Mouse (Mus musculus) liver, adult 2 months (tissue): Measurements from ENCODE around the gene Ntn5. TPM values are rescaled to one million over a fixed set of nuclear protein-coding genes. Genes with fewer than 3 reads are reported as not detected.

Source experiments
- DNase-seq: peaks from one replicate; pipeline ENCODE4 v3.0.0-alpha.2; 2011; ENCODE audit warnings: low read depth, low spot score; ENCODE audit errors: extremely low read depth
- H3K27ac ChIP-seq: fragments of 200-500 bp; replicated peaks from 2 replicates; pipeline ENCODE4 v1.5.1; 2012; ENCODE audit warnings: low read depth, mild to moderate bottlenecking, control low read depth, inconsistent platforms, low read length; ENCODE audit not compliant: insufficient read depth
- H3K27me3 ChIP-seq: fragments of 200-500 bp; 2 replicates; pipeline ENCODE4 v1.6.1; 2012; ENCODE audit warnings: mild to moderate bottlenecking, moderate library complexity, low read length, inconsistent platforms; ENCODE audit not compliant: control insufficient read depth, insufficient read depth
- H3K36me3 ChIP-seq: fragments of 200-500 bp; 2 replicates; pipeline ENCODE4 v1.6.1; 2012; ENCODE audit warnings: low read length, inconsistent platforms; ENCODE audit not compliant: control insufficient read depth, insufficient read depth
- H3K4me1 ChIP-seq: fragments of 200-500 bp; 2 replicates; pipeline ENCODE4 v1.6.1; 2011; ENCODE audit warnings: low read length; ENCODE audit not compliant: control insufficient read depth, insufficient read depth
- H3K4me3 ChIP-seq: fragments of 200-500 bp; 2 replicates; pipeline ENCODE4 v1.5.1; 2011; ENCODE audit warnings: low read depth, mild to moderate bottlenecking, control low read depth, low read length, moderate library complexity; ENCODE audit not compliant: insufficient read depth
- H3K79me2 ChIP-seq: fragments of 200-500 bp; 2 replicates; pipeline ENCODE4 v1.6.1; 2012; ENCODE audit warnings: inconsistent platforms, mild to moderate bottlenecking, low read length, moderate library complexity; ENCODE audit not compliant: control insufficient read depth, insufficient read depth
- H3K9ac ChIP-seq: fragments of 200-500 bp; 2 replicates; pipeline ENCODE4 v1.6.1; 2012; ENCODE audit warnings: low read depth, mild to moderate bottlenecking, control low read depth, inconsistent platforms, low read length
- CTCF ChIP-seq: fragments of 200-500 bp; IDR thresholded peaks from 2 replicates; pipeline ENCODE4 v1.5.1; 2011; ENCODE audit warnings: low read depth, low read length, control low read depth
- POLR2A ChIP-seq: fragments of 200-500 bp; IDR thresholded peaks from 2 replicates; pipeline ENCODE4 v1.6.1; 2011; ENCODE audit warnings: low read length, control low read depth; ENCODE audit not compliant: insufficient read depth; ENCODE audit errors: extremely low read depth
- WGBS: fragments of 180-500 bp; shearing (Covaris S2); methylation state at CpG from one replicate; pipeline ENCODE4 v1.1.7; 2018; 5-methylcytosine and 5-hydroxymethylcytosine counted together
- polyA plus RNA-seq: library from polyadenylated mRNA; depleted of rRNA; stranded (reverse); fragments of >200 nt; gene quantifications from 2 replicates; pipeline ENCODE4 v1.2.3, GENCODE M21; 2012
- total RNA-seq: library from RNA; depleted of rRNA; stranded (reverse); fragments of >200 nt; gene quantifications from 2 replicates; pipeline ENCODE4 v1.2.3, GENCODE M21; 2014

Gene Ntn5
- total and polyA plus RNA-seq, 2 experiments = not detected

DNA sequence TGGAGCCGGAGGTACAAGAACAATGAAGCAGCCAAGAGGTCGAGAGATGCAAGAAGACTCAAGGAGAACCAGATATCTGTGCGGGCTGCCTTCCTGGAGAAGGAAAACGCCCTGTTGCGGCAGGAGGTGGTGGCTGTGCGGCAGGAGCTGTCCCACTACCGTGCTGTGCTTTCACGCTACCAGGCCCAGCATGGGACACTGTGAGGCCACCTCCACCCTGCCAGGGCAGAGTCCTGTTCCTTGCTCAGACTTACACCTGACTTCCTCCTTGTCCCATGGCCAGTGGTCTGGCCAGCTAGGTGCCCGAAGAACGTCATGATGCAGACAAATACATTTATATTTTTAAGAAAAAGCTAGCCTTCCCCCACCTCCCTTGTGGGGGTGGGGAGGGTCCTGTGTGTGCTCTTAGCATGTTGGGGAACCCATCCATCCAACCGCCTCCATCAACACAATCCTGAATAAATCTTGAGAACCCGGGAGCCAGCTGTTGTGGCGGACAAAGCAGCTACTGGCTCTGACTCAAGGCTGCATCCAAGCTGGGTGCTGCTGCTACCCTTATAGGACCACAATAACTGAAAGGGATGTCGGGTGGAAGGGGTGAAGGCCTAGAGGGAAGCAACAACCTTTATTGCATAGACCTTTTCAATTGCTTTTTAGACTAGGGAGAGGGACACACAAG, 26.0 kb downstream of the Ntn5 start:
- H3K4me1 ChIP-seq = peaks cover 32% of the 10 kb centered on the region
- peaks cover 11% of the 10 kb centered on the region for H3K36me3 ChIP-seq
- DNase-seq = peak; percentile 53
- WGBS = 51% methylated on average over 14 of the region's 14 CpGs
- no peak overlapping the region for H3K4me3 ChIP-seq
- peak overlapping the region; percentile 1 for H3K27ac ChIP-seq
- H3K9ac ChIP-seq = 0 out of 2 replicates have a peak overlapping the region, but pooled peaks have one; percentile 0
- no peaks in the 10 kb centered on the region; the same call in 1 of the 2 replicates for H3K79me2 ChIP-seq
- no peaks in the 10 kb centered on the region for H3K27me3 ChIP-seq
- no peak for TF ChIP-seq CTCF
- peak; percentile 17; the same call in 1 of the 2 replicates for TF ChIP-seq POLR2A

DNA sequence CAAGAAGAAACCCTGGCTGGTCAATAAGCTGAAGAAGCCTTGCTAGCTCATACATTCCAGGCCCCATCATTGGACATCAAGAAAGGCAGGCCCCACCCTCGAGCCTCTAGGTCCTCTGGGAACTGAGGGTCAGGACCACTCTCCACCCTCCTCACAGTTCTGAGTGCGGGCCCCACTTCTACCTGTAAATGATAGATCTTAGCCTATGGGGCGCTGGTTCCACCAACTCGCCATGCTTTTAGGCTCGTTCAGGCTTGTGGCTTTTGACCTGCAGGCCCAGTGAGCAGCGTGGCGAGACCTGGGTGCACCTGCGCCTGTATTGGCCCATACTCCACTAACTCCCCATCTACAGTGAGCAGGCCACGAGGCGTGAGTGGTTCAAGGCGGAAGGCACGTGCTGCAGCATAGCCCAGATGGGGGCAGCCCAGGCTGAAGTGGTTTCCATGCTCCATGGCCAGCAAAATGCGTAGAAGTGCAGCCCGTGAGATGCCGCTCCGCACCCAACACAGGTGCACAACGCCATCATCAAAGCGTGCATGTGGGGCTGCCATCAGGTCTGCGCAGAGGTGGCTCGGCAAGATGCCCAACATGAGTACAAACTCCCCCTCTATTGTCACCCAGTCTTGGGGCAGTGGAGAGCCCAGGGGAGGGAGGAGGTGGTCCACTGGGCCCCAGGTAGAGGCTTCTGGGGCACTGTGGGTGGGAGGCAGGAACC, 26.8 kb downstream of the Ntn5 start:
- DNase-seq = peak; percentile 61
- peak; percentile 13; the same call in 1 of the 2 replicates for TF ChIP-seq CTCF
- TF ChIP-seq POLR2A = peak; percentile 25; the same call in 1 of the 2 replicates
- Histone ChIP-seq H3K9ac (peak overlapping the region; percentile 0; the same call in 1 of the 2 replicates), H3K27me3 (no peaks in the 10 kb centered on the region), H3K36me3 (peaks cover 11% of the 10 kb centered on the region), H3K4me3 (no peak overlapping the region), H3K27ac (peak overlapping the region; percentile 16; the same call in 1 of the 2 replicates), H3K79me2 (no peaks in the 10 kb centered on the region; the same call in 1 of the 2 replicates), H3K4me1 (peaks cover 34% of the 10 kb centered on the region)
- WGBS = 44% methylated on average over 20 of the region's 20 CpGs

DNA sequence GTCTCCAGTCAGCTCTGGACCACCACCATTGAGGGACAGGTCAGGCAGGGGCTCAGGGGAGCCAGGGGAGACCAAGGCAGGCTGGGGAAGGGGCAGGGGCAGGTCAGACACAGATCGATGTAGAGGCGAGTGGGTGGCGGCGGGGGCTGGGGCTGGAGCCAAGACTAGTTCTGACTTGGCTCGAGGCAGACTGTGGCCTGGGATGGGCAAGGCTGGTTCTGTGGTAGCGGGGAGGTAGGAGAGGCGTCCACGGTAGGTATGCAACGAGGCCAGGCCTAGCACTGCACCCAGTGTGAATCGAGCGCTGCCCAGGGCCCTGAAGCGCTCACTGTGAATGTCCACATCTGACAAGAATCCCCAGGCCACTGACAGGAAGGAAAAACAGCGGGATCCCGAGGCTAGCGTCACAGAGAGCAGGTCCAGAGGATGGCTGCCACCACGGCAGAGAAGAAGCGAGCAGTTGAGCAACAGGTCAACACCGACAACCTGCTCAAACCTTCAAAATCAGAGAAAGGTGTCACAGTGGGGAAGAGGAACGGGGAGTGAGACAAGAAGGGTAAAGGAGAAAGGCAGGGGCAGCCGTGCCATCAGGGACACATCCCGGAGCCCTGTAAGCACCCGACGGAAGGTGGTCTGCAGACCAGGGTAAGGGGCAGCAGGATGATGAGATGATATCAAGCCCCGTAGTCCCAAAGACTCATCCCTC, 27.6 kb downstream of the Ntn5 start:
- peak; percentile 42 for DNase-seq
- Histone ChIP-seq H3K9ac (peak overlapping the region; percentile 59), H3K79me2 (no peaks in the 10 kb centered on the region; the same call in 1 of the 2 replicates), H3K36me3 (peaks cover 11% of the 10 kb centered on the region), H3K4me1 (peaks cover 40% of the 10 kb centered on the region), H3K27ac (peak overlapping the region; percentile 97), H3K4me3 (peak overlapping the region; percentile 31; the same call in 1 of the 2 replicates), H3K27me3 (no peaks in the 10 kb centered on the region)
- 40% methylated on average over 24 of the region's 24 CpGs for WGBS
- TF ChIP-seq CTCF = no peak

DNA sequence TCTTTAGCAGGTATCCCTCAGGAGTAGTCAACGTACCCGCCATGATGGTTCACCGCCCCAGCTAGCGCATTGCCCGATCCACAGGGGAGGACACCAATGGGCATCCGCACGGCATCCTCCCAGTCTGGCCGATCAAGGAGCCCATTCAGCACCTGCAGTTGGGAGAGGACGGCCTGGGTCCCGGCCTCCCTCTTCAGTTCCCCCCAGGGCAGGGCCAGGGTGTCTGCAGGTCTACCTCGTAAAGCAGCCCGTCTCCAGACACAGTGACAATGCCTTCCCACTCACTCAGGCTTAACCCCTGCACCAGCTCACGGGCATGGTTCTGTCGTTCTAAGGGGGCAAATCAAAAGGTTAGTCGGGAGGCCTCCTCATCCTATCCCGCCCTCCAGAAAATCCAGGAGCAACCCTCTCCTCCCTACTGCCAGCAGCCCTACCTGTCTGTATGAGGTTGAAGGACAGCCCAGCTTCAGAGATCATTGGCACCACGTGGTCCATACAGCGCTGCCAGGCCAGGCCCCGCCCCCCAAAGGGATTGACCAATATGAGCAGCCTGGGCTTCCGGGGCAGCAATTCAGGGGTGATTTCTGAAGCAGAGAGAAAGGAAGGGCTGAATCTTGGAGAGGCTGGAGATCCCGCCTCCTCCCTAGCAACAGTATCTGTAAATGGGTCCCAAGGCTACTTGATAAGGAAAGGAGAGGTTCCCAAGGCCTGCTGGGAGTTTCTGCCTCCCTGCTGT, 28.4 kb downstream of the Ntn5 start:
- Histone ChIP-seq H3K27me3 (no peaks in the 10 kb centered on the region), H3K79me2 (no peaks in the 10 kb centered on the region; the same call in 1 of the 2 replicates), H3K4me1 (peaks cover 43% of the 10 kb centered on the region), H3K9ac (peak overlapping the region; percentile 59), H3K4me3 (peak overlapping the region; percentile 31; the same call in 1 of the 2 replicates), H3K36me3 (peaks cover 11% of the 10 kb centered on the region), H3K27ac (peak overlapping the region; percentile 97)
- peak; percentile 95 for DNase-seq
- peak; percentile 59; the same call in 1 of the 2 replicates for TF ChIP-seq POLR2A
- TF ChIP-seq CTCF = no peak
- WGBS = 57% methylated on average over 21 of the region's 21 CpGs

DNA sequence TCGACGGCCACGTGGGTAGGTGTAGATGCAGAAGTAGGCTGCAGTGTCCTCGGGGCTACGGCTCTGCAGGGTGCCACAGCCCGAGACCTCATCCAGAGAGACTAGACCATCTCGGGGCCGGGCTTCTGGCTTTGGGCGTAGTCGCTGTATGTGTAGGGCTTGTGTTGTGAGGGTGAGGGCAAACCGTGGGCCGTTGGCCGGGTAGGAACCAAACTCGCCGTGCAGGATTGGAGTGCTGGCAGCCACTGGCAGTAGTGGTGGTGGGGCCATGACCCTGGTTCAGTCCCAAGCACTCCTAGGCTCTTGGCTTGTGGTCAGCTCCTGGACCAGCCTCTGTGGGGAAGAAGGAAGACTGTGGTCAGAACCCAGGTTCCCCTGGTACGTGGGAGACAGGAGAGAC, 29.6 kb downstream of the Ntn5 start:
- Histone ChIP-seq H3K79me2 (peaks cover 4% of the 10 kb centered on the region; the same call in 1 of the 2 replicates), H3K27ac (peak overlapping the region; percentile 97), H3K9ac (peak overlapping the region; percentile 75), H3K36me3 (peaks cover 11% of the 10 kb centered on the region), H3K4me3 (peak overlapping the region; percentile 50), H3K4me1 (peaks cover 40% of the 10 kb centered on the region), H3K27me3 (no peaks in the 10 kb centered on the region)
- TF ChIP-seq POLR2A = no peak
- 30% methylated on average over 16 of the region's 16 CpGs for WGBS
- DNase-seq = no peak
